Mouse (Mus musculus) ES-Bruce4 (cell line): Measurements from ENCODE around the gene Mrtfb.

ENCODE experiments used
- CTCF ChIP-seq: IDR thresholded peaks from one replicate; pipeline ENCODE4 v1.8.1; 2011; ENCODE audit warnings: low read depth, low read length
- EP300 ChIP-seq: IDR thresholded peaks from 2 replicates; pipeline ENCODE4 v1.6.1; 2011; ENCODE audit warnings: low read depth, low read length; ENCODE audit not compliant: insufficient read depth
- POLR2A ChIP-seq: IDR thresholded peaks from one replicate; pipeline ENCODE4 v1.8.1; 2011; ENCODE audit warnings: low read length; ENCODE audit not compliant: insufficient read depth

DNA sequence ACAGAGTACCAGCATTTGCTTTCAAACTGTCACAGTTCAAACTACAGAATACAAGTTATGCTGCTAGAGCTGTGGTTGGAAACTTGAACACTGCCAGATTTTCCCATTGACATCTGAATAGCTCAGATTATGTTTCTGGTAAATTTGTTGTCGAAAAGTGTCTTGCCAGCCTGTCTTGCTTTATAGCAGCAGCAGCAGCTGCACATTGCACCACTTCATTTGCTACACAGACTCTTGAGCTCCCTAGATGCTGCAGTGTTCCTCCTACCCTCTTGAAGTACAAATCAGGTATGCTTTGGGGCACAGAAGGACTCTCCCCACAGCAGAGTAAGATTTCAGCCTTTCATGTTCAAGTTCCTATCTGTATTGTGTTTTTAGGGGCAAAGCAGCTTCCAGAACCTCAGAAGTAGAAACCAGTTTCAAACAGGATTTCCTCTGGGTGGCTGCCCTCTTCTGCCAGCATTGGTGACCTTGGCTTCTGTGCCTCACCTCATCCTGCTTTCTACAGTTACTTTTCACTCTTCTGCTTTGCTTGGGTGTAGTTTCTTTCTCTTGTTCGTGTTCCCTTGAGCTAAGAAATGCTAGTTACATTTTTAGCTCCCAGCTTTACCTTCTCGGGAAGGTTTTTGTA, 49.9 kb downstream of the Mrtfb start:
- no peak for TF ChIP-seq POLR2A
- no peak for TF ChIP-seq CTCF
- no peak for TF ChIP-seq EP300
